Mouse (Mus musculus) cerebellum, postnatal 25 days (tissue): ENCODE results near the gene Slc16a3.

Experiments used
- DNase-seq, 2 experiments: peaks; one replicate each; pipeline ENCODE4 v3.0.0; 2021; ENCODE audit warnings: mixed read lengths in 2 of 2

Gene Slc16a3

DNA sequence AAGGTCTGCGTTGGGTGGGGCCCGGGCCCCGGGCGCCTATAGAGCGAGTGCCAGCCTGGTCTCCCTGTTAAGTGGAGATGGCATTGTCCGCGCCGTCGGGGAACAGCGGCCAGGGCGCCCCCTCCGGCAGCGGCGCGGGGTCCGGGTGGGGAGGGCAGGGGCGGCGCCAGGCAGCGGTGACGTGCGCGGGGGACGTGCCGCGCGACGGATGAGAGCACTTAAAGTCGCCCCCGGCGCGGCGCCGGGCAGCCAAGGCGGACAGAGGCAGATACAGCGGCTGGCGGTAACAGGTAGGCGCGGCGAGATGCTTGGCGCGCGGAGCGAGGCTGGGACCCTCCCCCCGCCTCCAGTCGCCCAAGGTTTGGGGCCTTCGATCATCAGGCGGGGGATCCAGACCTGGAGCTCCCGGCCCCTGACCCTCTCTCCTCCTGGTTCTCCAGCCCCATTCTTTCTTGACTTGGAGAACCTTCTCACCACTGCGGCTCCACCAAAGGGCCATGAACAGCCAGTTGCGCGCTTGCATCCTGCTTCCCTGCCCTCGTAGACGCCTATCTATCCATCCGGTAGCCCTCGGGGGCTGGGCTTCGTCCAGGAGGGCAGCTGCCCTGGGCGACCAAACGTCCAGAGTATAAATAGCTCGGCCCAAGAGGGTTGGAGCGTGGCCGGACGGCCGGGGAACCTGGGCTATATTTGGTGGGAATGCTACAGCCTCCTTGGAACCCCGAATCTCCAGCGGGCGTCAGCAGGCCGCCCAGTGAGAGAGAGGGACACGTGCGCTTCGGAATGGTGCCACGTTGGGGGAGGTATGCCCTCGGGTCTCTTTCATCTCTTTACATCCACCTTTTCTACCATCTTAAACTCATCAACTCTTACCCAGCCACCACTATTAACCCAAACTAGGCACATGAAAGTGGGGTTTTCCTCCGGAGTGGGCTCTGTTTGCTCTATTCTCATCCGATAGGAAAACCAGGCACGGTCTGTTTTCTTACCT, 876 bp downstream of the Slc16a3 start:
- DNase-seq = peak in 1 of 2 experiments; percentile 12

DNA sequence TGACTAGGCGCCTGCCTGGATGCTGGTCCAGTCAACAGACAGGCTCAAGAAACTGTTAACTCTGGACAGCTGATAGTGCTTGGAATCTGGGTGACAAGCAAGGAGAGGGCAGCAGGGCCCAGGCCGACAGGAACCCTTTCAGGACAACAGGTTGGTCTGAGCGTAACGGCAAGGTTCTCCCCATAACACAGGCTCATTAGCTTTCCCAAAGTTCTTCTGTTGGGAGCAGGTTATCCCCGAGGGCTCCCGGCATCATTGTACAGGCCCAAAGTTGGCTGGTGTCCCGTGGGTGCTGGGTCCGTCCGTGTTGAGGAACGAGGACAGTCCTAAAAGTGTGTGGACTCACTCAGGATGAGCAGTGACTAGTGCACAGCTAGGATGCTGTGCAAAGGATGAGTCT, 1.6 kb downstream of the Slc16a3 start:
- DNase-seq = peak in 1 of 2 experiments; percentile 17

DNA sequence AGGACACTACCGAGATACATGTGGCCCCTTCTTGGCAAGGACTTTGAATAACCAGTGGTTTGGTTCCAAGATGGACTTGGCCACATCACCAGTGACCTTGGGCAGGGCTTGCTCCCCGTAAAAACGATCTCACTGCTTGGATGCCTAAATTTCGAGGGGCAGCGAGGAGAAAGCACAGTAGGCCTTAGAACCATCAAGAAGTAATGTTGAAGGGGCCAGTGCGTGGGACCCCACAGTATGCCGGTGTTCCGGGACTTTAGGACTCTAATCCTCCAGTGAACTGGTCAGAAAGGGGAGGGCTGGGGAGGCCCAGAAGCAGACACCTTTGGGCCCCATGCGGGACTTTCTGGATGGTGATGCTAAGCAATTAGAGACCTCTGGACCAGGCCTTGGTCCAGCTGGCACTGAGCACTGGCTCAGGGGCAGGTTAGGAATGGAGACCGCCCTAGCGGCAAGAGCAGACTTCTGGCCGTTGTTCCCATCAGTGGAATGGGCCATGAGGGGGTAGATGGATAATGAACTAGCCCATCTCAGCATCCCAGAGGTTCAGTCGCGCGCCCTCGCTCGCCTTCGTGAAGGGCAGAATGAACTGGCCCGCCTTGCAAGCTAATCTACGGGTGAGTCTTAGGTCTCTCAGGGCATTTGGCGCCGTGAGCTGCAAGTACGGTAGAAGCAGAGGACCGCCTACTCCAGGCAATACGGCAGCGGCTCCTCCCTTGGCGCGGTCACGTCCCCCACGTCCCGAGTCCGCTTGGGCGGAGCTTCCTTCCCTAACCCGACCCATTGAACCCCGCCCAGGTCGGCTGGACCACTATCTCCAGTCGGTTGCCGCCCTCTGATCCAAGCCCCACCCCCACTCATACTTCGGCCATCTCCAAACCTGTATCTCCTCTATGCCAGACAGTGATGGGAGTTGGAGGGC, 2.3 kb downstream of the Slc16a3 start:
- DNase-seq = peak; percentile 89 to 94

DNA sequence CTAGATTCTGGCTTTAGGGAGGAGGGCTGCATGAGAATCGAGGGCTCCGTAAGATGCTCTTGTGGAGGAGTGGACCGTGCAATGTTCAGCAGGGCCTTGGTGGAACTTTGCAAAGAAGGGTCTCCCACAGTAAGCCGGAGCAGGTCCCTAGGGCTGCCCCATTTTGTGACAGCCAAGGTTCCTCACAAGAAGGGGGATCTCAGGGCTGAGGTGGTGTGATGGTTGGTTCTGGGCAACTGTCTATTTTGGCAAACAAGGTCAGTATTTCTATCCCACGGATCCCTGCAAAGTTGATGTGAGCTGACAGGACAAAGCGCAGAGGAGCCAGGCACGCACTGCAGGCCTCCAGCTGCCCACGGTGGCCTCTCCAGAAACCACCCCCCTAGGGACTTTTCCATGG, 3.0 kb downstream of the Slc16a3 start:
- peak in 1 of 2 experiments; percentile 38 for DNase-seq

DNA sequence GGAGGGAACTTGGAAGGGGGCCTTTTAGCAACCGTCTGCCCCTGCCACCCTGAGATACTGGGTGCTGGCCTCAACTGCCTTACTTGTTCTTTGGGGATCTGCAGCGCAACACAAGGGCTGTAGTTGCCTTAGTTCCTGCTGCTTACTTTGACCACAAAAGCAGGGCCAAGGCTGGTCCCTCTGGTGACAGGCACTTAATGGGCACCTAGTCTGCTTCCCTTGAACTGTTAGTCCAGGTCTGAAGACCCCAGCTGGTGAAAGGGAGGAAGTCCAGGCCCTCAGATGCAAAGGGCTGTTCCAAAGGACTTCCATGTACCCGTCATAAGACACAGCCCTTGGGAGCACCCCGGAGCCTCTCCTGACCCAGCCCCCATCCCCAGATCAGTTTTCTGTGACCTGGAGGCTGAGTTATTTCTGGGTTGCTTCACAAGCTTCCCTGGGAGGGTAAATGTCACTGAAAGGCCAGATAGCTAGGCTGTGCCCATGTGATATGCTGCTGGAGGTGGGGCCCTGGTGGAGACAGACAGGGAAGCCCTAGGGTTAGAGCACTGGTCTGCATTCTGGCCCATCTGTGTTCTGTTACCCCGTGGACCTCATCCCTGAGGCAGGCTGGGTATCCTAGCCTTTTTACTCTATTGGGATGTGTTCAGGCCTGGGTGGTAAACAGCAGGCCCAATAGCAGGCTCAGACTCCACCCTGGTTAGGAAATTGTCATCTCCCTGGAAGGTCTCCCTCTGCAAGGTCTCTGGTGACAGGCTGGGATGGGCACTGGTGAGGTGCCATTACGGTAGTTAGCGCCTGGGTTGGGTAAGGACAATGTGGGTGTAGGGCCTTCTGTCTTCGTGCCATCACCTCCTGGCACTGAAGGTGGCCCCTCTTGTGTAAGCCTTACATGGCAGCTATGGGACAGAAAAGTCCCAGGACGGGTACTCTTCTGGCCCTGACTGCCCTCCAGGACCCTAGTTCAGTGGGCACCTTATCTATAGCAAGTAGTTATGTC, 3.8 kb downstream of the Slc16a3 start:
- no peak for DNase-seq

DNA sequence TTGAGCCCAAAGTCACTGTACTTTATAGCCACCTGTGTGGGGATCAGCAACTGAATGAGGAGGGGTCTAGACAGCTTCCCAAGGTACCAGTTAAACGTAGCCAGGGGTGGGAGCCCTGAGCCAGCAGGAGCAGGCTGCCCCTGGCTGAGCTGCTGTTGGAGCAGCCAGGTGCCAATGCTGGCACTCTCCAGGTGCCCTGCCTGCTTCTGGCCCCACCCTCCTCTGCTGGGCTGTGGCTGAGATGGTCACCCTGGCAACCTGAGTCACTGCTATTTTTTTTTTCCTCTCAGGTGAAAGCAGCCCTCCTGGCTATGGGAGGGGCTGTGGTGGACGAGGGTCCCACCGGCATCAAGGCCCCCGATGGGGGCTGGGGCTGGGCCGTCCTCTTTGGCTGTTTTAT, 6.7 kb downstream of the Slc16a3 start:
- DNase-seq = no peak

DNA sequence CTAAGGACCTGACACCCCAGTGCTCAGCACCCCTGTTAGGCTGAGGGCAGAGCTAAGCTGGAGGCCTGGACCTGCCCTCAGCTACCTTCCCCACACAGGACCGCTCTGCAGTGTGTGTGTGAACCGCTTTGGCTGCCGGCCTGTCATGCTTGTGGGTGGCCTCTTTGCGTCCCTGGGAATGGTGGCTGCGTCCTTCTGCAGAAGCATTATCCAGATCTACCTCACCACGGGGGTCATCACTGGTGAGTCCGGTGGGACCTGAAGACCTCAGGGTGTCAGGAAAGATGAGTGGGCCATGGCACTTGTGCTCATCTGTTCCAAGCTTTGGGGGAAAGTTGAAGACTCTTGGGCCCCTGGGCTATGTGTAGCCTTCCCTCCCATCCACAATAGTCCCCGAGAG, 7.4 kb downstream of the Slc16a3 start:
- no peak for DNase-seq

DNA sequence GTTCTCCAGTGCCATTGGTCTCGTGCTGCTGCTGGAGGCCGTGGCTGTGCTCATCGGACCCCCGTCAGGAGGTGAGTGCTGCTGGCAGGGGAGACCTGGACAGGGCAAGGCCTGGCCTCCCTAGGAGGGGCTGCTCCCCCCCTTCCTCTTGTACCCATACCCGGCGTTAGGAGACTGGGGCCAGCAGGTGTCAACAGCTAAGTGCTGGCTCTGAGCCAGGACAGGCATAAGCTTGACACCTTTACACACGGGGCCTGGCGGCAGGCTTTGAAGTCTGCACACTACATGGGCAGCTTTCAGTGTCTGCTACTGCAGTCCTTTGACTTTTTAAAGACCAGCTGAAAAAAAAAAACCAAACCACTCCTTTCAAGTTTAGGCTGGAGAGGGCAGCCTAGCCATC, 8.8 kb downstream of the Slc16a3 start:
- DNase-seq = peak; percentile 39 to 60

DNA sequence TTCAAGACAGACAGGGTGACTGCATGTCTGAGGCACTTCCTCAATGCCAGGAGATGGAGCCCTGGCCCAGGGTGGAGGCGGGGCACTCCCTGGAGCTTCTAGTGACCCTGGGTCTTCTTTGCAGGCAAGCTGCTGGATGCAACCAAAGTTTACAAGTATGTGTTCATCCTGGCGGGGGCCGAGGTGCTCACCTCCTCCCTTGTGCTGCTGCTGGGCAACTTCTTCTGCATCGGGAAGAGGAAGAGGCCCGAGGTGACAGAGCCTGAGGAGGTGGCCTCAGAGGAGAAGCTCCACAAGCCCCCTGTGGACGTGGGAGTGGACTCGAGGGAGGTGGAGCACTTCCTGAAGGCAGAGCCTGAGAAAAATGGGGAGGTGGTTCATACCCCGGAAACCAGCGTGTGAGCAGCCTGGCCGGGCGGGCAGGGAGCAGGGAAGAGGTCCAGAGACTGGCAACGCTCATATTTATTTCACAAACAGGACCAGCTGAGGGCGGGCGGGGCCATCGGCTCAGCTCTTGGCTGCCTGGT, 9.5 kb downstream of the Slc16a3 start:
- peak in 1 of 2 experiments; percentile 20 for DNase-seq

DNA sequence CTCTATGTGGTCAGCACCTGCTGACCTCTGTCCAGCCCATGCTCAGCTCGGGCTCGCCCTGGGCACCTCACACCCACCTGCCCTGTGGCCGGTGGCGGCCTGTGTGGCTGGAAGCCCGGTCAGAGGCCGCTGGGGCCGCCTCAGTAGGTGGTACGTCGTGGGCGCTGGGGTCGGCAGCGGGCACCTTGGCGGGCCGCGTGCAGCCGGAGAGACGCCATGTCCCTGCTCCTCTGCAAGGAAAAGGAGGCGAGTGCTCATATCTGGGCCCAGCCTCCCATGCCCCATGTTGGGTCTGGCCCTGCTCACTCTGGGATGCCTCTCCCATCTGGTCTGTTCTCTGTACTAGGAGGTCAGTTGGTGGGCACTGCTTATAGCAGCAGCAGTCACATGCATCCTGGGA, 10.8 kb downstream of the Slc16a3 start:
- DNase-seq = peak in 1 of 2 experiments; percentile 9

DNA sequence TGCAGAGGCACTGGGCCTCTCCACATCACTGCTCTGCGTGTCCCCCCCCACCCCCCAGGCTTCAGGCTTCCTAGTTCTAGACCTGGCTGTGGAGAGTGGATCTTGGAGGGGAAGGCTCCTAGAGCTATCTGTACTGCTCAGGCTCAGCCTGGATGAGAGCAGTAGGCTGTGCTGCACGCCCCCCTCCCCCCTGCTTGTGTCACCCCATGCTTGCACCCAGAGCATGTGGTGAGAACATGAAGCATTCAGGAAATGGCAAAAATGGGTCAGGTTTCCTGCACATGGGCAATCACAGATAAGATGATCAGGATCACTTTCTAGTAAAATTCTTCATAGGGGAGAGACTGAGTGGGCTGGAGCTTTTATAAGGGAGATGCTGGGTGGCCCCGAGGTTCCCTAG, 11.3 kb downstream of the Slc16a3 start:
- DNase-seq = no peak

DNA sequence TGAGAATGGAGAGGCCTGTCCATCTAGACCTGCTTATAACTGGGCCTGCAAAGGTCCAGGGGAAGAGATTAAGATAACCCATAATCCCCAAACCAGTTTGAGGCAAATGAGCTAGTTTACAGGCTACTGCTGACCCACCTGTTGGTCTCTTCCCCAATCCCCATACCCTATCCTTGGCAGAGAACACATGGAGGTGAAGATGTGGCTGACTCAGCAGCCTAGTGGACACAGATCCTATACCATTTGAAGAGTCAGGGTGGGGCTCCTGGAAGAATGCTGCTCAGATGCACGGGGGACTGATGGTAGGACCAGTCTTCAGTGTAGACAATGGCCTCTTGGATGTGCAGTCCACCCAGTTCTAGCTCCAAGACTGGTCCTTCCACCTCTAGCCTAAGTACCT, 12.0 kb downstream of the Slc16a3 start:
- DNase-seq = no peak

DNA sequence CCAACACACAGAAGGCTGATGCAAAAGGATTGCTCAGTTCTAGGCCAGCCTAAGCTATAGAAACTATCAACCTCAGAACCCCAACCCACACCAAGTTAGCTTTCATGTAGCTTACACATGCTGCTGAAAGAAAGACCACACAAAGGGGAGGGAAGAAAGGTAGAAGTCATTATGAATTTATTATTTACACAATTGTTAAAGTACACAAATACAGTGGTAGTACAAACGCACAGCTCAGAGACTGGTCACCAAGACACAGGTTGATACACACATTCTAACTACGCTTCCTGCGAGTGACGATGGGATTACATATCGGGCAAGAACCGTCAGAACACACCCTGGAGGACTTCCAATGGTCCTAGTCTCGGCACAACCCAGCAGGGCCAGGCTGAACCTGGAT, 13.3 kb downstream of the Slc16a3 start:
- DNase-seq = no peak

DNA sequence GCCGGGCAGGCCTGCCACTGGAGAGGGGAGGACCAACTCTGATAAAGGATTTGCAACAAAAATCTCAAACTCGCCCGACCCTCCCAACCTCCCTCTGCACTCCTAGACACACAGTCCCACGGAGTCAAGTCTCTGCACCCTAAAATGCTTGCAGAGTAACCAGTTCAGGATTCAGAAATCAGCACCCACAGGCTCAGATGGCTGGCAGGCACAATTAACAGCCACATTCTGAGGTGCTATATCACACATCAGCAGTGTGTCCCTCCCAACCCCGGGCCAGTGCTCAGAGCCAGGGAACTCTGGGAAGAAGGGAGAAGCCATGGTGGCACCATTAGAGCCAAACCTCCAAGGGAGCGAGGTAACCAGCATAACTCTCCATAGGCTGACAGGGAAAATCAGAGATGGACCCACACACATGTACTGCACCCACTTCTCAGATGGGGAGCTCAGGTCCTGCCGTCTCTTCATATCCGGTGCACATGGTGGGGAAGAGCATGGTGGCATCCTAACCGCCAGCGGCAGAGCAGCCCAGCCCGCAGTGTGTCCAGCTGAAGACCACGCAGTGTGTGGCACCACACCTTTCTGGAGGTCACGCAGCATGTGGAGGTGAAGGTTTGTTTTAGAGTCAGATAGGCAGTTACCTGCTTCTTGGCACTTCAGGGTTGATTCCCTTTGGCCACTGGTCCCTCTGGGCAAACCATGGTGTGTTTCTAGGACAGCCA, 13.9 kb downstream of the Slc16a3 start:
- no peak for DNase-seq

DNA sequence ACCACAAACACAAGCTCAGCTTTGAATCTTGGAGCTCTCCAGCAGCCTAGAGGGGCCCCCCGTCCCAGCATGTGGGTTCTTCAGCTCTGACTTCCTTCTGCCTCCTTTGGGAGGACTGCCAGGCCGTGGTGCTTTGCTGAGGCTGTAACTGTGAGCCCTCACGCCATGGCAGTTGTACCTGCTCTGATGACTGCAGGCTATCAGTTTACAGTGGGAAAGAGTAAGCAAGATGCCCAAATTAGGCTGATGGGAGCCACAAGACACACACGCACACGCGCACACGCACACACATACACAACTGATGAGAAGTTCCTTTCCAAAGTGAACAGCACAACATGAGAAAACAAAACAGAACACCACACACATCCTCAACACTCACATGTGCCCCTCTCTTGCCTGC, 14.6 kb downstream of the Slc16a3 start:
- DNase-seq = no peak

DNA sequence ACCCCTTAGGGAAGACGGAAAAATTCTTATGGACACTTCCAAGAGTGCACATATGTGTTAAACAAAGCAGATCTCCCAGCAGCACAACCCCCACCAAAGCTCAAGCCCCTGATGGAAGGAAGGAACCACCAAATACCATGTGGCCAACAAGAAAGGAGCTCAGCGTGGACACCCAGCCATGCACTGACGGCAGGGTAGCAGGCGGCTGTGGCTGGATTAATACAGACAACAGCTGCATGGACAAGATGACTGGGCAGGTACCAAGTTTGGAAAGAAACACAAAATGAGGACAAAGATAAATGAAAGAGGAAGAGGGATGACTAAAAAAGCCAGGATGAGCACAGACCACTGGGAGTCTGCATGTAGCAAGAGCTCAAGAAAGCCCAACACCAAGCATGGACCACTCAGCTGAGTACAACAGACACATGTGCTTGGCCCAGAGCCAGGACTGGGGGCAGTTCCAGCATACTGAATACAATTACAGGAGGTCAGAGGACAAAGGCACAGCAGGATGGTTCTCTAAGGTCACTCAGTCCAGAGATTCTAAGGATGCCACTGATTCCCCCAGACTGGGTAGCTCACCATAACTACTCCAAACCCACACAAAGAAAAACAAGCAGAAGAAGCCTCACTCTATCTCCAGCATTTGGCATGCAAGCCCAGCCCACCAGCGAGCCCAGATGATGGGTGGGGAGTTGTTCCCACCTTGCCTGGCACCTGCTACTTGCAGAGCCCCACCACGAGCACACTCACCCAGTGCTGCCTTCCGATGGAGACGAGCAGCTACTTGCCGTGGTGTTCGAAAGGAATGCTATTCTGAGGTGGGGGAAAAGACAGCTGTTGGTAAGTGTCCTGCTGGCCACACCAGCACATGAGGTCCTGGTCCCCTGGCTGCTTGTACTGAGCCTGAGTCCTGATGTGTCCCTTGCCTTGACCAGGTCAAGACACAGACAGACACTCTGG, 16.2 kb downstream of the Slc16a3 start:
- no peak for DNase-seq

DNA sequence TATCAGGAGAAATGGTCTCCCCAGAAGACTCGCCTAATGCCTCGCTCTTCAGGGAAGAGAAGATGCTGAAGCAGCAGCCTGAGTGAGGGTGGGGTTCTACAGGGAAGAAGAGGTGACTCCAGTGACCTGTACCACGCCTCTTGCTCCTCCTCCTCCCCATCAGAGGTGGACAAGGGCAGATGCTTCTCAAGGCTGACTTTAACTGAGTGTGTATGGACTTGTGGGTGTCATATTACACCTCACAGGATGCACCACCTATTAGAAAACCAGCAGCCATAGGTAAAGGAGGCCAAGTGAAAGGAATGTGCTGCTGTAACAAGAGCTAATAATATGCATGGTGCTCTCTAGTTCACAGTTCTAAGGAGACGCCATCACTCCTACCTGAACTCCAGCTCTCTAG, 17.3 kb downstream of the Slc16a3 start:
- DNase-seq = no peak

DNA sequence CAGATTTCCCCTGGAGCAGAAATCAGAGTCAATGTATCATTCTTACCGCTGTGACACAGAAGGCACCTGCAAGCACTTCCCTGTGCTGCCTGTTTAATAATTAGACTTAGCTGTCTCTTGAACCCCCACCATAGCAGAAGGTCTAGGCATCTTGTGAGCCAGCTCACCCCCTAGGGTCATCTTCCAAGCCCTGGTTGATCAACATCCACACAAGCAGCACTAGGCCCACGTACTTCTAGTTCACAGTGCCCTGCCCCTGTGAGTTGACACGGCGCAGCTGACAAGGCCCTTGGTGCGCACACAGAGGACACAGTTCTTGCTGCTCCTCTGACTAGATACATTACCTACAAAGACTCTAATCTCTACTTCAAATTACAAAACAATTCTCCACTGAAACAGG, 21.5 kb downstream of the Slc16a3 start:
- no peak for DNase-seq

DNA sequence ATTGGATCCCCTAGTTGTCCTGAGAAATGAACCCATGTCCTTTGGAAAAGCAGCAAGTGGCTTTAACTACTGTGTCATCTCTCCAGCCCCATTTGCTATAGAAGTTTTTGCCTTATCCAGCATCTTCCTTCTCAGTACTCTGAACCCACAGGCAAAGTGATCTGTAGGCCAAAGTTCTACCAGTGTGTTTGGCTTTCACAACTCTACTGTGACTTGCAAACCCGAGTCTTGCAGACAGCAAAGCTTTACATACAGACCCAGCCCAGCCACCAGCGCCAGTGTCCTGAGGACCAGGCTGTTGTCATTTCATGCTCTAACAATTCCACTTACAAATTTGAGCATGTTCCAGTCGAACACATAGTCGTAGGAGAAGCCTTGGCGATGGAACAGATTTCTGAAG, 23.0 kb downstream of the Slc16a3 start:
- no peak for DNase-seq

DNA sequence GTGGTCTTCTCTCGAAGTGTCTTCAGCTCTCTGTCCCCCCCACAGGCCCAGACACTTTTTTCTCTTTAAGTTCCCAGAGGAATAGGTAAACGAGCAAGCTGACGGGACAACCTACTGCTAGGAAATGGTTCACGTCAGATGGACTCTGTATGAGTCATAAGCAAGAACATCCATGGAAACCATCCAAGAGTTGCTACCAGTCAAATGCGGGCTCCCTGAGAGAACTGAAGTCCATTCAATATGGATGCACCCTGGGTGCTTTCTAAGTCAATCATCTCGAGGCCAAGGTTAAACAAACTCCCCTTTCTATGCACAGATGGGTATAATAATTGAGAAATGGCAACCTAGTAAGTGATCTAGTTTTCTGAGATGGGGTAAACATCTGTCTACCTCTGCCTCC, 25.0 kb downstream of the Slc16a3 start:
- peak; percentile 4 to 19 for DNase-seq
